Mouse (Mus musculus) heart, embryonic 11.5 days (tissue): ENCODE data around the gene Cdkal1. TPM values are rescaled to one million over a fixed set of nuclear protein-coding genes. Genes with fewer than 3 reads are reported as not detected.
A peak's percentile ranks its signal among the peaks of the same experiment; 100 is the strongest.

Source experiments
- ATAC-seq: fragments of 200-750 bp; cut with Nextera tagmentation; replicated peaks from 2 replicates; pipeline ENCODE4 v1.8.0; 2017; ENCODE audit warnings: moderate library complexity; ENCODE audit not compliant: insufficient number of reproducible peaks, low FRiP score, low TSS enrichment
- H3K27ac ChIP-seq: fragments of 300-500 bp; sonication (generic); 2 replicates; pipeline ENCODE4 v1.5.1; 2014; ENCODE audit warnings: mild to moderate bottlenecking, low read depth, low read length
- H3K27me3 ChIP-seq: fragments of 300-500 bp; sonication (generic); 2 replicates; pipeline ENCODE4 v1.6.1; 2014; ENCODE audit warnings: mild to moderate bottlenecking, low read length, mixed read lengths; ENCODE audit not compliant: control insufficient read depth, insufficient read depth
- H3K36me3 ChIP-seq: fragments of 300-500 bp; sonication (generic); 2 replicates; pipeline ENCODE4 v1.6.1; 2014; ENCODE audit warnings: mild to moderate bottlenecking, low read length, moderate library complexity, mixed read lengths; ENCODE audit not compliant: control insufficient read depth, insufficient read depth
- H3K4me1 ChIP-seq: fragments of 300-500 bp; sonication (generic); 2 replicates; pipeline ENCODE4 v1.6.1; 2014; ENCODE audit warnings: low read length; ENCODE audit not compliant: control insufficient read depth, insufficient read depth
- H3K4me2 ChIP-seq: fragments of 300-500 bp; sonication (generic); 2 replicates; pipeline ENCODE4 v1.6.1; 2014; ENCODE audit warnings: mild to moderate bottlenecking, moderate library complexity
- H3K4me3 ChIP-seq: fragments of 300-500 bp; sonication (generic); 2 replicates; pipeline ENCODE4 v1.5.1; 2014; ENCODE audit warnings: low read depth, low read length
- H3K9ac ChIP-seq: fragments of 300-500 bp; sonication (generic); 2 replicates; pipeline ENCODE4 v1.6.1; 2014; ENCODE audit warnings: mild to moderate bottlenecking, low read depth, low read length, moderate library complexity
- H3K9me3 ChIP-seq: fragments of 300-500 bp; sonication (generic); replicated peaks from 2 replicates; pipeline ENCODE4 v1.6.1; 2016; ENCODE audit warnings: low read length; ENCODE audit not compliant: control insufficient read depth
- WGBS: fragments of 180-500 bp; shearing (Covaris S2); extraction: QIAGEN DNeasy Blood & Tissue Kit; methylation state at CpG from one replicate; pipeline ENCODE4 v1.1.7; 2014; ENCODE audit not compliant: insufficient replicate concordance; 5-methylcytosine and 5-hydroxymethylcytosine counted together
- polyA plus RNA-seq: library from polyadenylated mRNA; unstranded; fragments of >200 nt; fragmentation: Nextera tagmentation; extraction: Ambion mirVana; gene quantifications from 2 replicates; pipeline ENCODE4 v1.2.1, GENCODE M21; 2014

The Cdkal1 gene
- polyA plus RNA-seq, 1 experiment from 2014 or later = 25.2 TPM

GRCm38 (mm10) chr13:29190548-29190947 is 664.9 kb downstream of the Cdkal1 start:
- Histone ChIP-seq H3K27me3 (no peaks in the 10 kb centered on the region), H3K9me3 (no peaks in the 10 kb centered on the region), H3K4me2 (no peak overlapping the region), H3K9ac (no peak overlapping the region), H3K36me3 (no peaks in the 10 kb centered on the region), H3K27ac (peak overlapping the region; percentile 86), H3K4me1 (peaks cover 19% of the 10 kb centered on the region), H3K4me3 (no peak overlapping the region)
- ATAC-seq = peak; percentile 75; the same call in 1 of the 2 replicates
- WGBS = 46% methylated on average over 7 of the region's 7 CpGs

DNA sequence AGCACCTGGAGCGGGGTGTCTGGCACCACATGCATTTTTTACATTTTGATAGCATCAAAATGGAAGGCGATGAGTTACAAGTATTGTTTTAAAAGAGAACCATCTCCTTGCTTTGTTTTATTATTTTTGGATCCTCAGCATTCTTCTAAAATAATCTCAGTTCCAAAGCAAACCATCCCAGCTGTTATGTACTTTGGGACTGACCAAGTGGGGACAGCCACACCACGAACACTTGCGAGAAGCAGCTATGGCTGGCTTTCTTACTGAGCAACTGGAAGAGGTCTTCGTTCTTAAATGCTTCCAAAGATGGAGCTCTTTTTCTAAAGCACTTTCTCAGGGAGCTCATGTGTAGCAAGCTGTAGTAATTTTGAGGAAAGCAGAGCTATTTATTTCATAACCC is 668.7 kb downstream of the Cdkal1 start:
- WGBS = 93% methylated on average over 5 of the region's 5 CpGs
- Histone ChIP-seq H3K4me1 (peaks cover 17% of the 10 kb centered on the region), H3K4me2 (no peak overlapping the region), H3K4me3 (no peak overlapping the region), H3K9me3 (no peaks in the 10 kb centered on the region), H3K36me3 (no peaks in the 10 kb centered on the region), H3K27ac (no peak overlapping the region), H3K9ac (no peak overlapping the region), H3K27me3 (no peaks in the 10 kb centered on the region)
- ATAC-seq = no peak

GRCm38 (mm10) chr13:29185545-29185944 is 669.9 kb downstream of the Cdkal1 start:
- 31% methylated on average over 4 of the region's 4 CpGs for WGBS
- Histone ChIP-seq H3K9me3 (no peaks in the 10 kb centered on the region), H3K9ac (no peak overlapping the region), H3K4me2 (no peak overlapping the region), H3K4me3 (no peak overlapping the region), H3K27ac (0 out of 2 replicates have a peak overlapping the region, but pooled peaks have one; percentile 13), H3K4me1 (peaks cover 17% of the 10 kb centered on the region), H3K27me3 (no peaks in the 10 kb centered on the region), H3K36me3 (no peaks in the 10 kb centered on the region)
- peak; percentile 22; the same call in 1 of the 2 replicates for ATAC-seq

DNA sequence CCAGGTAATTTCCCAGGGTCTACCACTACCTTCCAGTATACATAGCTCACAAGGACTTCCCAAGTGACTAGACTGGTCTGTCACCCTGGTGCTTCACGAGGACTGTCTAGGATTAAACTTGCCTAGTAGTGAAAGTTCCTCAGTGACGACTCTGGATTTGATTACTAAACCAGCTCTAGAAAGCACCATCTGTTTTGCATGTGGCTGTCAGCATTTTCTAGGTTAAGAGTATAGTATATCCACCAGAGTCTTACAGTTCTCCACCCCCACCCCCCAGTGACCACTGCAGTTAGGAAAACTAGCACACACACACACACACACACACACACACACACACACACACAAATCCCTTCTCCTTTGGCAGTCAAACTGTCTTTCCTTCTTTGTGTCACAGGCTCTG is 670.9 kb downstream of the Cdkal1 start:
- Histone ChIP-seq H3K4me2 (no peak overlapping the region), H3K4me1 (peaks cover 11% of the 10 kb centered on the region), H3K27ac (no peak overlapping the region), H3K27me3 (no peaks in the 10 kb centered on the region), H3K36me3 (no peaks in the 10 kb centered on the region), H3K4me3 (no peak overlapping the region), H3K9ac (no peak overlapping the region), H3K9me3 (no peaks in the 10 kb centered on the region)
- no peak for ATAC-seq
- 54% methylated on average over 2 of the region's 2 CpGs for WGBS

DNA sequence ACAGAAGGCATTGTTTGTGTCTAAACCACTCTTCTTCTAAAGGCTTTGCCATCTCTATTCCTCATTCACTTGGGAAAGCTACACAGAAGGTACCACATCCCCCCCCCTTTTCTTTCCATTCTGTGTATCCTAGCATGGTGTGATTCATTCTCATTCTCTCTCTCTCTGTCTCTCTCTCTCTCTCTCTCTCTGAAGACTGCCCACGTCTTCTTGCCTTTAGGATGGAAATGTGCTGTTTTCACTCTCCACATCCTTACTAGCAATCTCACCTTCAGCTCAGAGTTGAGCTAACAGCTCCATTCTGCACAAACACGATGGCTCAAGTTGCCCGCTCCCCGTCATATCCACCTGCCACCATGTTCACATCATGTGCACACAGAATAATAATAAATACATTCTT is 675.6 kb downstream of the Cdkal1 start:
- no peak overlapping the region for H3K4me3 ChIP-seq
- H3K36me3 ChIP-seq = no peaks in the 10 kb centered on the region
- no peak overlapping the region for H3K9ac ChIP-seq
- H3K27me3 ChIP-seq = no peaks in the 10 kb centered on the region
- no peaks in the 10 kb centered on the region for H3K9me3 ChIP-seq
- no peak for ATAC-seq
- H3K4me1 ChIP-seq = peaks cover 11% of the 10 kb centered on the region
- 86% methylated on average over 4 of the region's 4 CpGs for WGBS
- H3K27ac ChIP-seq = no peak overlapping the region
- H3K4me2 ChIP-seq = no peak overlapping the region

DNA sequence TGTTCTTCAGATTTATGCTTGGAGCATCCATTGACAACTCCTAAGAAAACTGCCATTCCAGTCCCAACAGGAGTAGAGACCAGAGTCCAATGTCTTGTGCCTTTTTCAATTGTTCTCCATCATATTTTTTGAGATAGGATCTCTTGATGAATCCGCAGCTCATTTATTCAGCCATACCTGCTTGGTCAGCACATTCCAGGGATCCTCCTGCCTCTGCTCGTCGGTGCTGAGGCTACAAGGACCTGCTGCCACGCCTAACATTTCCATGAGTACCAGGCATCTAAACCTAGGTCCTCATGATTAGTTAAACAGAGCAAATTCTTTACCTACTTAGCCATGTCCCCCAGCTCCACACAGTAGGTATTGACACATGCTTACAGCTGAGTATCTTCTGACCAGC is 676.2 kb downstream of the Cdkal1 start:
- no peak for ATAC-seq
- Histone ChIP-seq H3K4me1 (peaks cover 11% of the 10 kb centered on the region), H3K36me3 (no peaks in the 10 kb centered on the region), H3K9me3 (no peaks in the 10 kb centered on the region), H3K4me3 (no peak overlapping the region), H3K9ac (no peak overlapping the region), H3K27ac (no peak overlapping the region), H3K27me3 (no peaks in the 10 kb centered on the region), H3K4me2 (no peak overlapping the region)
- WGBS = 87% methylated on average over 4 of the region's 4 CpGs

- Histone ChIP-seq H3K27ac (peak overlapping the region; percentile 17), H3K4me3 (no peak overlapping the region), H3K36me3 (no peaks in the 10 kb centered on the region), H3K4me1 (peaks cover 11% of the 10 kb centered on the region), H3K27me3 (no peaks in the 10 kb centered on the region), H3K4me2 (no peak overlapping the region), H3K9ac (no peak overlapping the region), H3K9me3 (no peaks in the 10 kb centered on the region)
- WGBS = 42% methylated on average over 5 of the region's 5 CpGs
- ATAC-seq = no peak
Observed at GRCm38 (mm10) chr13:29177889-29178486, 677.5 kb downstream of the Cdkal1 start.

- Histone ChIP-seq H3K4me1 (no peaks in the 10 kb centered on the region), H3K9me3 (0 out of 2 replicates have a peak, but pooled peaks cover 2% of the 10 kb centered on the region), H3K27me3 (no peaks in the 10 kb centered on the region), H3K36me3 (no peaks in the 10 kb centered on the region), H3K9ac (no peak overlapping the region), H3K4me2 (no peak overlapping the region), H3K4me3 (no peak overlapping the region), H3K27ac (no peak overlapping the region)
- ATAC-seq = no peak
- 26% methylated on average over 1 of the region's 1 CpGs for WGBS
Observed at GRCm38 (mm10) chr13:29169356-29169755, 686.1 kb downstream of the Cdkal1 start.

- H3K27ac ChIP-seq = no peak overlapping the region
- H3K9me3 ChIP-seq = 0 out of 2 replicates have a peak, but pooled peaks cover 2% of the 10 kb centered on the region
- ATAC-seq = no peak
- 60% methylated on average over 15 of the region's 15 CpGs for WGBS
- no peaks in the 10 kb centered on the region for H3K36me3 ChIP-seq
- H3K4me1 ChIP-seq = no peaks in the 10 kb centered on the region
- H3K9ac ChIP-seq = no peak overlapping the region
- no peak overlapping the region for H3K4me2 ChIP-seq
- H3K4me3 ChIP-seq = no peak overlapping the region
- no peaks in the 10 kb centered on the region for H3K27me3 ChIP-seq
Observed at GRCm38 (mm10) chr13:29164845-29165524, 690.5 kb downstream of the Cdkal1 start.
